Mouse (Mus musculus) kidney, adult 2 months (tissue): ENCODE measurements around the gene Smarcb1.

Experiments
- CTCF ChIP-seq: fragments of 200-500 bp; conservative IDR thresholded peaks from 2 replicates; pipeline ENCODE4 v1.5.1; 2011; ENCODE audit warnings: low read depth, mild to moderate bottlenecking, control low read depth, low read length, moderate library complexity, mixed read lengths; ENCODE audit not compliant: insufficient read depth, insufficient read length
- POLR2A ChIP-seq: fragments of 200-500 bp; IDR thresholded peaks from one replicate; pipeline ENCODE4 v1.6.1; 2011; ENCODE audit warnings: low read depth, low read length, control low read depth

DNA sequence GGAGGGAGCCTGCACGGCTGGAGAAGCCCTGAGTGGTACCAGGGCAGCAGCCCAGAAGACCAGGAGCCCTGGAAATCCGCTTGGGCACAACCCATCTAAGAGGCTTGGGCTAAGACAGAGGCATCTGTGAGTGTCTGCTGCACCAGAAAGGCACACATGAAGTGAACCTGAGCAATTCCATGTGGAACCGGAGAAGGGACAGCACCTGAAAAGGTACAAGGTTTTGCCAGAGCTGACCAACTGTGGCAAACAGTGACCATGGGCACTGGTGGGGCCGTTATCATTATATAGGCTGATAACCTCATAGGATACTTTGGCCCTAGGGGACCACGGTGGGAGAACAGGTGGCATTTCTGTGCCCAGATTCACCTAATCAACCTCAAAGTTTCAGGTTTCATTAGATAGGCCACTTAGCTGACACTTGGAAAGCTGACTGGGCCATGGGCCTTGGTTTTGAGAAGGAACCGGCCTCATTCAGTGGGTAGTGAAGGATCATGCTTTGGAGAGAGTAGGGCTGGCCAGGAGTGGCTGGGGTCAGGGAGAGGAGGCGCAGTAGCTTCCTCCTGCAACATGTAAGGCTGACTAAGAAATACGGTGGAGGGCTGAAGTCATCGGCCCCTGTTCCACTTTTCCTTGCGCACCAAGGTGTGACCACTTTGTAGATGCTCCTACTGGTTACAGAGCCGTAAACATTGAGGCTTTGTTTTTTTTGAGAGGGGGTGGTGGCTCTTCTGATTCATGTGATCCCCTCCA lies 65.1 kb downstream of the Smarcb1 start:
- TF ChIP-seq POLR2A: no peak
- no peak for TF ChIP-seq CTCF
